Mouse (Mus musculus) MEL (cell line): Measurements from ENCODE around the gene Qprt. TPM values are rescaled to one million over a fixed set of nuclear protein-coding genes. Genes with fewer than 3 reads are reported as not detected.

ENCODE experiments used
- DNase-seq: peaks from one replicate; pipeline ENCODE4 v3.0.0; 2011; ENCODE audit warnings: low read depth, low spot score
- H3K27ac ChIP-seq: 2 replicates; pipeline ENCODE4 v1.5.1; 2012; ENCODE audit warnings: low read depth, mild to moderate bottlenecking, control low read depth, low read length, moderate library complexity; ENCODE audit not compliant: control insufficient read depth
- H3K27me3 ChIP-seq, 2 experiments: fragments of 150-350 bp in 1 of 2; sonication (generic) in 1 of 2; 2 replicates each; pipeline ENCODE4 v1.6.1; 2012; ENCODE audit warnings: low read length in 2 of 2, mild to moderate bottlenecking in 2 of 2, improper control_type of control experiment in 1 of 2, moderate library complexity in 1 of 2; ENCODE audit not compliant: insufficient read depth in 2 of 2, control insufficient read depth in 1 of 2
- H3K36me3 ChIP-seq, 2 experiments: 2 replicates each; pipeline ENCODE4 v1.6.1; 2012 to 2014; ENCODE audit warnings: low read length in 2 of 2, improper control_type of control experiment in 1 of 2, inconsistent platforms in 1 of 2, mild to moderate bottlenecking in 1 of 2; ENCODE audit not compliant: insufficient read depth in 2 of 2, control insufficient read depth in 1 of 2
- H3K4me1 ChIP-seq, 2 experiments: fragments of 150-350 bp in 1 of 2; sonication (generic) in 1 of 2; 2 replicates each; pipeline ENCODE4 v1.6.1; 2012; ENCODE audit warnings: low read length in 2 of 2, improper control_type of control experiment in 1 of 2, mild to moderate bottlenecking in 1 of 2; ENCODE audit not compliant: insufficient read depth in 2 of 2, control insufficient read depth in 1 of 2
- H3K4me3 ChIP-seq, 2 experiments: fragments of 150-350 bp in 1 of 2; sonication (generic) in 1 of 2; 2 replicates each; pipeline ENCODE4 v1.5.1; 2012; ENCODE audit warnings: low read depth in 2 of 2, low read length in 2 of 2, mild to moderate bottlenecking in 2 of 2, moderate library complexity in 2 of 2, control low read depth in 1 of 2, improper control_type of control experiment in 1 of 2; ENCODE audit not compliant: control insufficient read depth in 1 of 2, insufficient read depth in 1 of 2
- H3K79me2 ChIP-seq: 2 replicates; pipeline ENCODE4 v1.6.1; 2012; ENCODE audit warnings: mild to moderate bottlenecking, low read length, moderate library complexity; ENCODE audit not compliant: control insufficient read depth, poor library complexity, insufficient read depth
- H3K9ac ChIP-seq: 2 replicates; pipeline ENCODE4 v1.6.1; 2012; ENCODE audit warnings: low read depth, mild to moderate bottlenecking, control low read depth, low read length, moderate library complexity; ENCODE audit not compliant: control insufficient read depth, poor library complexity, severe bottlenecking
- H3K9me3 ChIP-seq: fragments of 150-350 bp; sonication (generic); replicated peaks from 2 replicates; pipeline ENCODE4 v1.6.1; 2012; ENCODE audit warnings: mild to moderate bottlenecking, low read length, improper control_type of control experiment, moderate library complexity; ENCODE audit not compliant: insufficient read depth
- BHLHE40 ChIP-seq: IDR thresholded peaks from 2 replicates; pipeline ENCODE4 v1.6.1; 2012; ENCODE audit warnings: low read depth, mild to moderate bottlenecking, inconsistent platforms, low read length, improper control_type of control experiment, borderline replicate concordance
- E2F4 ChIP-seq: IDR thresholded peaks from 2 replicates; pipeline ENCODE4 v1.6.1; 2011; ENCODE audit warnings: low read depth, low read length, improper control_type of control experiment, borderline replicate concordance
- EP300 ChIP-seq, 2 experiments: IDR thresholded peaks; 2 replicates each; pipeline ENCODE4 v1.6.1; 2011; ENCODE audit warnings: improper control_type of control experiment in 2 of 2, low read length in 2 of 2, low read depth in 1 of 2, mild to moderate bottlenecking in 1 of 2
- ETS1 ChIP-seq: IDR thresholded peaks from 2 replicates; pipeline ENCODE4 v1.6.1; 2012; ENCODE audit warnings: low read depth, mild to moderate bottlenecking, inconsistent platforms, low read length, improper control_type of control experiment, moderate library complexity
- GABPA ChIP-seq: IDR thresholded peaks from 2 replicates; pipeline ENCODE4 v1.6.1; 2012; ENCODE audit warnings: low read depth, mild to moderate bottlenecking, inconsistent platforms, low read length, improper control_type of control experiment, moderate library complexity
- GATA1 ChIP-seq: IDR thresholded peaks from 2 replicates; pipeline ENCODE4 v1.6.1; 2011; ENCODE audit warnings: low read depth, low read length, improper control_type of control experiment
- HCFC1 ChIP-seq: IDR thresholded peaks from 2 replicates; pipeline ENCODE4 v1.6.1; 2012; ENCODE audit warnings: low read depth, mild to moderate bottlenecking, inconsistent platforms, low read length, improper control_type of control experiment, moderate library complexity
- MEF2A ChIP-seq: IDR thresholded peaks from 2 replicates; pipeline ENCODE4 v1.6.1; 2014; ENCODE audit warnings: low read depth, mild to moderate bottlenecking, inconsistent platforms, low read length, improper control_type of control experiment; ENCODE audit not compliant: poor library complexity, insufficient replicate concordance, severe bottlenecking; ENCODE audit errors: extremely low read depth
- MXI1 ChIP-seq: IDR thresholded peaks from 2 replicates; pipeline ENCODE4 v1.6.1; 2011; ENCODE audit warnings: mild to moderate bottlenecking, low read depth, low read length, improper control_type of control experiment
- MYC ChIP-seq: IDR thresholded peaks from 2 replicates; pipeline ENCODE4 v1.6.1; 2011; ENCODE audit warnings: low read depth, mild to moderate bottlenecking, low read length, improper control_type of control experiment, moderate library complexity
- NELFE ChIP-seq: IDR thresholded peaks from 2 replicates; pipeline ENCODE4 v1.6.1; 2011; ENCODE audit warnings: low read depth, low read length, improper control_type of control experiment
- POLR2AphosphoS2 ChIP-seq: IDR thresholded peaks from 2 replicates; pipeline ENCODE4 v1.6.1; 2011; ENCODE audit warnings: low read length, improper control_type of control experiment
- POLR2AphosphoS5 ChIP-seq: IDR thresholded peaks from 2 replicates; pipeline ENCODE4 v1.6.1; 2012; ENCODE audit warnings: low read depth, borderline replicate concordance, mild to moderate bottlenecking, inconsistent platforms, low read length, moderate library complexity, mixed read lengths
- TBP ChIP-seq: IDR thresholded peaks from 2 replicates; pipeline ENCODE4 v1.8.0; 2011; ENCODE audit warnings: low read depth, low read length, improper control_type of control experiment
- TCF12 ChIP-seq: IDR thresholded peaks from 2 replicates; pipeline ENCODE4 v1.6.1; 2014; ENCODE audit warnings: low read depth, mild to moderate bottlenecking, inconsistent platforms, low read length, improper control_type of control experiment, moderate library complexity
- USF1 ChIP-seq: IDR thresholded peaks from 2 replicates; pipeline ENCODE4 v1.6.1; 2014; ENCODE audit warnings: low read depth, mild to moderate bottlenecking, inconsistent platforms, low read length, improper control_type of control experiment, moderate library complexity
- ZNF384 ChIP-seq: IDR thresholded peaks from 2 replicates; pipeline ENCODE4 v1.6.1; 2012; ENCODE audit warnings: low read depth, mild to moderate bottlenecking, inconsistent platforms, low read length, improper control_type of control experiment
- polyA plus RNA-seq, 2 experiments: library from polyadenylated mRNA; stranded (reverse) in 1 of 2; unstranded in 1 of 2; fragments of >175 nt in 1 of 2; fragments of >200 nt in 1 of 2; gene quantifications; 2 replicates each; pipeline versions ENCODE4 v1.2.1 to v1.2.4; 2012; ENCODE audit warnings: low replicate concordance in 2 of 2, low read depth in 1 of 2; ENCODE audit not compliant: insufficient read length in 2 of 2, insufficient read depth in 1 of 2, missing spikeins in 1 of 2
- total RNA-seq: library from RNA; depleted of rRNA; stranded (reverse); fragments of 300-350 nt; gene quantifications from 2 replicates; pipeline ENCODE4 v1.2.3, GENCODE M21; 2012

Gene Qprt
- total and polyA plus RNA-seq, 3 experiments = 2.7 to 3.7 TPM; not detected in 1

DNA sequence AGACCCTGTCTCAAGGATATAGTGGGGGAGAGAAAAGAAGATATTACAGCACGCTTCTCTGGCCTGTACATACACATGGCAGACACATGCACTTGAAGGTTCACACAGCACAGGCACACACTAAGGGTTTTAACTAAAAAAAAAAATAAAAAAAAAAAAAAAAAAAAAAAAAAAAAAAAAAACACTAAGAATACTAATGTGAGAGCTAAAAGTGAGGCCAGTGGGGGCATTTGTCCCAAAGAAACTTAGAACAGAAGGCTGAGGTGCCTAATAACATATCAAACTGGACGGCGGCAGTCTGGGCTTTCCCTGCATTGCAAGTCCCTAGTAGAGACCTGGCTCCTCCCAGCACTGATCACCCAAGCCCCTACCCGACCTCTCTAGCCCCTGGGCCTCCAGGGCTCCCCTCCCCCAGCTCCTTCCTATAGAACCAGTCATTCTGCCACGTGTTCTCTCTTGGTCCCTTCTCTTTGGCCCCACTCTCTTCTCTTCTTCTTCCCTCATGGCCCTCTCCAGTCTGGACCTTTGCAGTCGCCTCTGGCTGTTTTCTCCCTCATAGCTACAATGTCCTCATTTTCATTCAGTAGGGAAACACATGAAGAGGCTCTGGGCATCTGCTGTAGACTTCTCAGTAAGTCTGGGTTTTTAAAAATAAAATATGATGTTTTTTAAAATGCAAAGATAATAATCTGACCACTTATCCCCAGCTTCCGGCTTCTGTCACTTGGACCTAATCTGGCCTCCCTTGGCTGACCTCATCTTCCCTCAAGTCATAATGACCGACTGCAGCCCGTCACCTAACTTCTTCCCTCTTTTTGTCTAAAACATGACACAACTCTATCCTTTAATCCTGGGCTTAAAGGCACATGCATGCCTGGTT, 23.6 kb upstream of the Qprt start:
- Histone ChIP-seq H3K36me3 (peaks cover 0 to 40% of the 10 kb centered on the region in 2 experiments; a peak in 2 of 4 replicates), H3K79me2 (no peaks in the 10 kb centered on the region), H3K27ac (peak overlapping the region; percentile 26; the same call in 1 of the 2 replicates), H3K27me3 (no peaks in the 10 kb centered on the region), H3K4me3 (no peak overlapping the region), H3K4me1 (peaks cover 22 to 45% of the 10 kb centered on the region in 2 experiments), H3K9ac (no peak overlapping the region), H3K9me3 (no peaks in the 10 kb centered on the region)
- no peak for DNase-seq
- TF ChIP-seq MYC (no peak), GABPA (no peak), ZNF384 (peak; percentile 72)

DNA sequence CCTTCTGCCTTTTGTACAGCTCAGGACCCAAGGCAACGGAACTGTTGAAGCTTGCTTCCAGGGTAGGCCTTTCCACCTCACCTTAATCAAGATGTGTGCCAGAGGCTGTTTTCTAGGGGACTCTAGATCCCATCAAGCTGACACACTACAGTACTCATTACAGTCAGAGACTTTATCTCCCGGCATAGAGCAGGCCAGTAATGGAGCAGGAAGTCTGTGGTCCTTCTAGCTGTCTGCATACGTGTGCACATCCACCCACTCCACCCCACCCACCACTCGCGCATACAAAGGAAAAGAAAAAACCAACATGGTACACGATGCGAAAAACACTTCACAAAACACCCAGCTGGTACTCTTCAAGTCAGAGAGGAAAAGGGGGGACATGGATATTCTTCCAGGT, 22.4 kb upstream of the Qprt start:
- Histone ChIP-seq H3K4me1 (peaks cover 27 to 57% of the 10 kb centered on the region in 2 experiments), H3K4me3 (peak overlapping the region; percentile 19 to 29), H3K27me3 (no peaks in the 10 kb centered on the region), H3K27ac (peak overlapping the region; percentile 69), H3K9me3 (no peaks in the 10 kb centered on the region), H3K79me2 (no peaks in the 10 kb centered on the region), H3K9ac (peak overlapping the region; percentile 40), H3K36me3 (peaks cover 0 to 52% of the 10 kb centered on the region in 2 experiments; a peak in 2 of 4 replicates)
- TF ChIP-seq USF1 = no peak
- peak; percentile 43; the same call in 1 of the 2 replicates for TF ChIP-seq HCFC1
- no peak for TF ChIP-seq POLR2AphosphoS2
- no peak; the same call in 1 of the 2 replicates for TF ChIP-seq TCF12
- TF ChIP-seq GABPA = no peak
- no peak for TF ChIP-seq TBP
- TF ChIP-seq NELFE = 0 out of 2 replicates have a peak, but pooled peaks have one; percentile 32
- no peak for TF ChIP-seq POLR2AphosphoS5
- TF ChIP-seq EP300 (IDR thresholded peaks at IDR 0.05; ENCODE audit: low read depth in 1 of 2, low read length in 2 of 2) = peak in 1 of 2 experiments; percentile 59; a peak in 2 of 4 replicates
- peak; percentile 49; the same call in 1 of the 2 replicates for TF ChIP-seq GATA1
- no peak for TF ChIP-seq MEF2A
- peak; percentile 56 for TF ChIP-seq MXI1
- peak; percentile 45 for TF ChIP-seq ETS1
- no peak for TF ChIP-seq BHLHE40
- TF ChIP-seq E2F4 = no peak
- peak; percentile 64 for DNase-seq
